Mouse (Mus musculus) megakaryocyte, embryonic 14.5 days (primary cell): ENCODE measurements around the gene Gnaz. TPM values are rescaled to one million over a fixed set of nuclear protein-coding genes. Genes with fewer than 3 reads are reported as not detected.
A peak's percentile ranks its signal among the peaks of the same experiment; 100 is the strongest.

Experiments used
- H3K27me3 ChIP-seq: replicated peaks from 2 replicates; pipeline ENCODE3; 2012; ENCODE audit warnings: inconsistent platforms
- H3K36me3 ChIP-seq: replicated peaks from 2 replicates; pipeline ENCODE3; 2012; ENCODE audit warnings: low read length, inconsistent platforms, mixed read lengths
- H3K4me1 ChIP-seq: 2 replicates; pipeline ENCODE4 v1.6.1; 2012; ENCODE audit warnings: inconsistent platforms
- H3K4me3 ChIP-seq: replicated peaks from 2 replicates; pipeline ENCODE3; 2012; ENCODE audit warnings: moderate library complexity, mild to moderate bottlenecking, inconsistent platforms
- H3K9me3 ChIP-seq: 2 replicates; pipeline ENCODE4 v1.6.1; 2012; ENCODE audit warnings: inconsistent platforms
- FLI1 ChIP-seq: IDR thresholded peaks from 2 replicates; pipeline ENCODE4 v1.6.1; 2012; ENCODE audit warnings: low read length, inconsistent platforms, mixed read lengths
- GATA1 ChIP-seq: IDR thresholded peaks from 3 replicates; pipeline ENCODE4 v1.6.1; 2012; ENCODE audit warnings: mixed read lengths, low read length, inconsistent platforms, borderline replicate concordance
- polyA plus RNA-seq: library from polyadenylated mRNA; stranded (reverse); fragments of >175 nt; gene quantifications from 2 replicates; pipeline ENCODE4 v1.2.3, GENCODE M21; 2012; ENCODE audit warnings: low replicate concordance; ENCODE audit not compliant: insufficient read depth

Gnaz gene
- polyA plus RNA-seq, 1 experiment: 224 TPM

GRCm38 (mm10) chr10:74967651-74968267 is 782 bp downstream of the Gnaz start:
- Histone ChIP-seq H3K9me3 (no peaks in the 10 kb centered on the region), H3K36me3 (peaks cover 34% of the 10 kb centered on the region), H3K4me1 (peaks cover 93% of the 10 kb centered on the region), H3K27me3 (peaks cover 3% of the 10 kb centered on the region), H3K4me3 (peak overlapping the region; percentile 99)
- TF ChIP-seq FLI1 (no peak), GATA1 (no peak)

GRCm38 (mm10) chr10:74969266-74969665 is 2.3 kb downstream of the Gnaz start:
- Histone ChIP-seq H3K4me3 (peak overlapping the region; percentile 99), H3K27me3 (no peaks in the 10 kb centered on the region), H3K4me1 (peaks cover 93% of the 10 kb centered on the region), H3K9me3 (no peaks in the 10 kb centered on the region), H3K36me3 (peaks cover 49% of the 10 kb centered on the region)
- TF ChIP-seq FLI1: no peak
- no peak for TF ChIP-seq GATA1

GRCm38 (mm10) chr10:74973026-74973425 is 6.0 kb downstream of the Gnaz start:
- Histone ChIP-seq H3K36me3 (peaks cover 87% of the 10 kb centered on the region), H3K27me3 (no peaks in the 10 kb centered on the region), H3K9me3 (no peaks in the 10 kb centered on the region), H3K4me1 (peaks cover 100% of the 10 kb centered on the region), H3K4me3 (peak overlapping the region; percentile 24)
- no peak for TF ChIP-seq GATA1
- TF ChIP-seq FLI1: no peak

- no peaks in the 10 kb centered on the region for H3K27me3 ChIP-seq
- no peaks in the 10 kb centered on the region for H3K9me3 ChIP-seq
- TF ChIP-seq FLI1 (no peak), GATA1 (no peak)
- peak overlapping the region; percentile 80 for H3K4me3 ChIP-seq
- peaks cover 100% of the 10 kb centered on the region for H3K36me3 ChIP-seq
- H3K4me1 ChIP-seq: peaks cover 100% of the 10 kb centered on the region
Observed at GRCm38 (mm10) chr10:74975626-74976025, 8.6 kb downstream of the Gnaz start.

GRCm38 (mm10) chr10:74976429-74976828 is 9.5 kb downstream of the Gnaz start:
- Histone ChIP-seq H3K36me3 (peaks cover 100% of the 10 kb centered on the region), H3K27me3 (no peaks in the 10 kb centered on the region), H3K4me3 (peak overlapping the region; percentile 79), H3K9me3 (no peaks in the 10 kb centered on the region), H3K4me1 (peaks cover 100% of the 10 kb centered on the region)
- TF ChIP-seq GATA1: no peak
- no peak for TF ChIP-seq FLI1

GRCm38 (mm10) chr10:74978056-74978455 is 11.1 kb downstream of the Gnaz start:
- Histone ChIP-seq H3K36me3 (peaks cover 98% of the 10 kb centered on the region), H3K9me3 (no peaks in the 10 kb centered on the region), H3K27me3 (no peaks in the 10 kb centered on the region), H3K4me3 (peak overlapping the region; percentile 57), H3K4me1 (peaks cover 100% of the 10 kb centered on the region)
- TF ChIP-seq GATA1: no peak
- TF ChIP-seq FLI1: no peak

GRCm38 (mm10) chr10:74981159-74981558 is 14.2 kb downstream of the Gnaz start:
- TF ChIP-seq FLI1: no peak
- no peak for TF ChIP-seq GATA1
- H3K27me3 ChIP-seq: no peaks in the 10 kb centered on the region
- H3K9me3 ChIP-seq: no peaks in the 10 kb centered on the region
- peaks cover 100% of the 10 kb centered on the region for H3K4me1 ChIP-seq
- H3K36me3 ChIP-seq: peaks cover 98% of the 10 kb centered on the region
- peak overlapping the region; percentile 54 for H3K4me3 ChIP-seq

GRCm38 (mm10) chr10:74983176-74983575 is 16.2 kb downstream of the Gnaz start:
- H3K36me3 ChIP-seq: peaks cover 96% of the 10 kb centered on the region
- no peaks in the 10 kb centered on the region for H3K27me3 ChIP-seq
- no peak for TF ChIP-seq GATA1
- no peak for TF ChIP-seq FLI1
- H3K4me1 ChIP-seq: peaks cover 100% of the 10 kb centered on the region
- no peaks in the 10 kb centered on the region for H3K9me3 ChIP-seq
- H3K4me3 ChIP-seq: no peak overlapping the region

- TF ChIP-seq GATA1: no peak
- Histone ChIP-seq H3K36me3 (peaks cover 97% of the 10 kb centered on the region), H3K9me3 (0 out of 2 replicates have a peak, but pooled peaks cover 5% of the 10 kb centered on the region), H3K27me3 (no peaks in the 10 kb centered on the region), H3K4me3 (peak overlapping the region; percentile 87), H3K4me1 (peaks cover 100% of the 10 kb centered on the region)
Observed at GRCm38 (mm10) chr10:74987698-74988470, 20.9 kb downstream of the Gnaz start.

- Histone ChIP-seq H3K27me3 (no peaks in the 10 kb centered on the region), H3K4me1 (peaks cover 100% of the 10 kb centered on the region), H3K36me3 (peaks cover 98% of the 10 kb centered on the region), H3K4me3 (peak overlapping the region; percentile 16), H3K9me3 (0 out of 2 replicates have a peak, but pooled peaks cover 5% of the 10 kb centered on the region)
- TF ChIP-seq FLI1 (no peak), GATA1 (no peak)
Observed at GRCm38 (mm10) chr10:74989814-74990213, 22.8 kb downstream of the Gnaz start.
